Mouse (Mus musculus) heart, embryonic 11.5 days (tissue): ENCODE results near the gene Kpna1. TPM values are rescaled to one million over a fixed set of nuclear protein-coding genes. Genes with fewer than 3 reads are reported as not detected.
"Not testable (repeated sequence)": the region's sequence is repeated elsewhere in the genome, so short reads cannot be mapped to it uniquely, and the experiment has no call there.

Source experiments
- ATAC-seq: fragments of 200-750 bp; cut with Nextera tagmentation; replicated peaks from 2 replicates; pipeline ENCODE4 v1.8.0; 2017; ENCODE audit warnings: moderate library complexity; ENCODE audit not compliant: insufficient number of reproducible peaks, low FRiP score, low TSS enrichment
- H3K27ac ChIP-seq: fragments of 300-500 bp; sonication (generic); 2 replicates; pipeline ENCODE4 v1.5.1; 2014; ENCODE audit warnings: mild to moderate bottlenecking, low read depth, low read length
- H3K27me3 ChIP-seq: fragments of 300-500 bp; sonication (generic); 2 replicates; pipeline ENCODE4 v1.6.1; 2014; ENCODE audit warnings: mild to moderate bottlenecking, low read length, mixed read lengths; ENCODE audit not compliant: control insufficient read depth, insufficient read depth
- H3K36me3 ChIP-seq: fragments of 300-500 bp; sonication (generic); 2 replicates; pipeline ENCODE4 v1.6.1; 2014; ENCODE audit warnings: mild to moderate bottlenecking, low read length, moderate library complexity, mixed read lengths; ENCODE audit not compliant: control insufficient read depth, insufficient read depth
- H3K4me1 ChIP-seq: fragments of 300-500 bp; sonication (generic); 2 replicates; pipeline ENCODE4 v1.6.1; 2014; ENCODE audit warnings: low read length; ENCODE audit not compliant: control insufficient read depth, insufficient read depth
- H3K4me2 ChIP-seq: fragments of 300-500 bp; sonication (generic); 2 replicates; pipeline ENCODE4 v1.6.1; 2014; ENCODE audit warnings: mild to moderate bottlenecking, moderate library complexity
- H3K4me3 ChIP-seq: fragments of 300-500 bp; sonication (generic); 2 replicates; pipeline ENCODE4 v1.5.1; 2014; ENCODE audit warnings: low read depth, low read length
- H3K9ac ChIP-seq: fragments of 300-500 bp; sonication (generic); 2 replicates; pipeline ENCODE4 v1.6.1; 2014; ENCODE audit warnings: mild to moderate bottlenecking, low read depth, low read length, moderate library complexity
- H3K9me3 ChIP-seq: fragments of 300-500 bp; sonication (generic); replicated peaks from 2 replicates; pipeline ENCODE4 v1.6.1; 2016; ENCODE audit warnings: low read length; ENCODE audit not compliant: control insufficient read depth
- WGBS: fragments of 180-500 bp; shearing (Covaris S2); extraction: QIAGEN DNeasy Blood & Tissue Kit; methylation state at CpG from one replicate; pipeline ENCODE4 v1.1.7; 2014; ENCODE audit not compliant: insufficient replicate concordance; 5-methylcytosine and 5-hydroxymethylcytosine counted together
- polyA plus RNA-seq: library from polyadenylated mRNA; unstranded; fragments of >200 nt; fragmentation: Nextera tagmentation; extraction: Ambion mirVana; gene quantifications from 2 replicates; pipeline ENCODE4 v1.2.1, GENCODE M21; 2014

Kpna1 gene
- polyA plus RNA-seq, 1 experiment from 2014 or later = 49.9 TPM

DNA sequence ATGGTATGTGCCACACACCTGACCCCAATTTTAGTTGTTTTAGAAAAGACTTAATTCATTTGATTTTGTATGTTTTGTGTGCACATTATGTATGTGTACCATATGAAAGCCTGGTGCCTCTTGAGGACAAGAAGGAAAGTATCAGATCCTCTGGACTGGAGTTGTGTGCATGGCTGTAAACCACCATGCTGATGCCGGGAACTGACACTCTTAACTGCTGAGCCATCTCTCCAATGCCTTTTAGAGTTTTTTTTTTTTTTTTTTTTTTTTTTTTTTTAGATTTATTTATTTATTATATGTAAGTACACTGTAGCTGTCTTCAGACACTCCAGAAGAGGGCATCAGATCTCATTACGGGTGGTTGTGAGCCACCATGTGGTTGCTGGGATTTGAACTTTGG lies 49.6 kb downstream of the Kpna1 start:
- H3K4me3 ChIP-seq = not testable (repeated sequence)

DNA sequence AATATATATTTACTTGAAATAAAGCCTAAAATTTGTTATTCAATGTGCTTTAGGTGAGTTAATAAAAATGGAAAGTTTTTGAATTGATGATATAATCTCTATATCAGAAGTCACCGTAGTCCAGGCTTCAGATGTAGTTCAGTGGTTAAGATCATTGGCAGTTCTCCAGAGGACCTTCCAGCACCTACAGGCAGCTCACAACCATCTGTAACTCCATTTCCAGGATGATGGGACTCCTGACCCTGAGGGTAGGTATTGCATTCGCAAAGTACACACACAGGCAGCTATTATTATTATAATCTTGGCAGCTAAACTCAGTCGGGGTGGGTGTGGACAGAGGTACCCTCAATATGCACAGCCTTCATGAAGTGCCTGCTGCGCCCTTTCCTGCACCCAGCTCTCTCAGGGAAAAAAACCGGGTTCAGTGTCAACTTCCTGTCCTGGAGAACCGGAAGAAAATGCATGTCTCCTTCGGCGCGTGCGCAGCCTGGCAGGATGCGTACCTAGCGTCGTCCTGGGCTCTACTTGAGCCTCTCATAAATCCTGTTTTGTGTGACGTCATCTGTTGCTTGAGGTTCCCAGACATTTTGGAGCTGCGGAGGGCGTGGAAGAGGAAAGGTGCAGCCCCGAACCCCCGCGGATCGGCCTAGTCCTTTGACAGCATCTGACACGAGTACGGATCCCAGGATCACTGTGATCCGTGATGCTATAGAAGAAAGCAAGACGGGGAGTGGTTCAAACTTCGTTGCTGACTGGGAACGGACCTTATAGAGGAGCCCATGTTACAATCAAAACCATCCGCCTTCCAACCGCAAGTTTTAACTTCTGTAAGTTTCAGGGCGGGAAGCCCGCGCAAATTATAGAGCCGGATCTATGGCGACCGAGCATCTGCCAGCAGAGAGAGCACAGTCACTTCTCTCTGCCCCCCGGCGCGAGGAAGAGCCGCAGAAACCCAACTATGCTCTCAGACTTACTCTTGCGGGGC lies 62.4 kb downstream of the Kpna1 start, which contains the start of gene Wdr5b:
TSS of gene Wdr5b (plus strand) at position 551 of the 985 bp plus-strand sequence.
- WGBS = 2% methylated on average over 39 of the region's 39 CpGs
- H3K9ac ChIP-seq = peak within 1 kb of the TSS; percentile 87
- H3K27me3 ChIP-seq = no peaks in the 10 kb centered on the region
- peaks cover 13% of the 10 kb centered on the region for H3K36me3 ChIP-seq
- H3K4me2 ChIP-seq = peak within 1 kb of the TSS; percentile 84
- peaks cover 14% of the 10 kb centered on the region; the same call in 1 of the 2 replicates for H3K4me1 ChIP-seq
- peak within 1 kb of the TSS; percentile 87 for H3K27ac ChIP-seq
- ATAC-seq = peak; percentile 93
- no peaks in the 10 kb centered on the region for H3K9me3 ChIP-seq
- peak within 1 kb of the TSS; percentile 73 for H3K4me3 ChIP-seq

More for the DNA sequence above, 49.6 kb downstream of the Kpna1 start:
- ATAC-seq, H3K4me2 ChIP-seq, H3K9ac ChIP-seq, H3K27me3 ChIP-seq, H3K36me3 ChIP-seq, H3K27ac ChIP-seq, H3K9me3 ChIP-seq, H3K4me1 ChIP-seq: not testable (repeated sequence)
- WGBS = 81% methylated on average over 1 of the region's 2 CpGs

DNA sequence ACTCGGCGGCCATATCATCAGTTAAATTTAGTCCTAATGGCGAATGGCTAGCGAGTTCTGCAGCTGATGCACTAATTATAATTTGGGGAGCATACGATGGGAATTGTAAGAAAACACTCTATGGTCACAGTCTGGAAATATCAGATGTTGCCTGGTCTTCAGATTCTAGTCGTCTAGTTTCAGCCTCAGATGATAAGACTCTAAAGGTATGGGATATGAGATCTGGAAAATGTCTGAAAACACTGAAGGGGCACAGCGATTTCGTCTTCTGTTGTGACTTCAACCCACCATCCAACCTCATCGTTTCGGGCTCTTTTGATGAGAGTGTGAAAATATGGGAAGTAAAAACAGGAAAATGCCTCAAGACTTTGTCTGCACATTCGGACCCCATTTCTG lies 63.1 kb downstream of the Kpna1 start:
- peaks cover 17% of the 10 kb centered on the region for H3K36me3 ChIP-seq
- peak overlapping the region; percentile 87 for H3K27ac ChIP-seq
- H3K4me2 ChIP-seq = peak overlapping the region; percentile 84
- H3K4me1 ChIP-seq = peaks cover 14% of the 10 kb centered on the region; the same call in 1 of the 2 replicates
- no peaks in the 10 kb centered on the region for H3K27me3 ChIP-seq
- H3K9me3 ChIP-seq = no peaks in the 10 kb centered on the region
- 24% methylated on average over 11 of the region's 11 CpGs for WGBS
- ATAC-seq = no peak
- H3K4me3 ChIP-seq = peak overlapping the region; percentile 73
- peak overlapping the region; percentile 87 for H3K9ac ChIP-seq

DNA sequence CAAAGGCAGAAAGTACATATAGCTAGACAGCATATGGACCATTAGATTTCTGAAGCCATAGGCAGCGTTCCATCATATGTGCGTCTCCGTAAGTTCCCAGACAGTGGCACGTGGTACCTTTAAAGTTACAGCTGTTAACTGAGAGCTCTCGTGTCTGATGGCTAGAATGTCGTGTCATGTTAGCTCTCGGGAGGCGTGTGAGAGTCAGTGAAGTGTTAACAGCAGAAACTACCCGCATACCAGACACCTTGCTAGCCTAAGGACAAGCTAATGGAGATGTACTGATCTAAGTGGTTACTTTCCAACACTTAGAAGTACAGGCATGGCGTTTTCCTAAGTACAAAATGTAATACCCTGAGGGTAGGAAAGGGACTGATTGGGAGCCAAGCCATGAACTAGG lies 64.5 kb downstream of the Kpna1 start:
- no peak overlapping the region for H3K9ac ChIP-seq
- H3K27ac ChIP-seq = no peak overlapping the region
- H3K4me2 ChIP-seq = no peak overlapping the region; the same call in 1 of the 2 replicates
- H3K36me3 ChIP-seq = peaks cover 26% of the 10 kb centered on the region
- no peak overlapping the region for H3K4me3 ChIP-seq
- WGBS = 60% methylated on average over 10 of the region's 10 CpGs
- no peaks in the 10 kb centered on the region for H3K27me3 ChIP-seq
- ATAC-seq = no peak
- H3K4me1 ChIP-seq = peaks cover 14% of the 10 kb centered on the region; the same call in 1 of the 2 replicates
- no peaks in the 10 kb centered on the region for H3K9me3 ChIP-seq

DNA sequence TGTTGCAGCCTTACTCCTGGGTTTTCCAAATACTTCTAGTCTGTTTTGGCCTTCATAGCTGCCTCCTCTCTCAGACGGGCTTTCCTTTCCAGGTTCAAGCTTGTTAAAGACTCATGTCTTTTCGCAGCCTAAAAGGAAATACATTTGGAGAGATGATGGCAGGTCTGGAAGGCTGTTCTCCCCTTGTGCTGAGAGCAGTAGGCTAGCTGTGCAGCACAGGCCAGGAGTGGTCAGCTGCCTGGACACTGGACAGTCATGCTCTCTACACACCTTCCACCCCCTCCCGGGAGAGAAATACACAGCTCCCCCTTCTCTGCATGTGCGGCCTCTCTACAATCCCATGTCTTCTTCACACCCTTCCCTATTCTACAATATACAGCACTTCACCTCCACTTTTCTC lies 65.4 kb downstream of the Kpna1 start:
- no peaks in the 10 kb centered on the region for H3K27me3 ChIP-seq
- peaks cover 33% of the 10 kb centered on the region for H3K36me3 ChIP-seq
- no peak overlapping the region for H3K4me3 ChIP-seq
- peaks cover 14% of the 10 kb centered on the region; the same call in 1 of the 2 replicates for H3K4me1 ChIP-seq
- H3K4me2 ChIP-seq = no peak overlapping the region
- no peak overlapping the region for H3K27ac ChIP-seq
- no peak overlapping the region for H3K9ac ChIP-seq
- 84% methylated on average over 4 of the region's 4 CpGs for WGBS
- H3K9me3 ChIP-seq = no peaks in the 10 kb centered on the region
- ATAC-seq = no peak

DNA sequence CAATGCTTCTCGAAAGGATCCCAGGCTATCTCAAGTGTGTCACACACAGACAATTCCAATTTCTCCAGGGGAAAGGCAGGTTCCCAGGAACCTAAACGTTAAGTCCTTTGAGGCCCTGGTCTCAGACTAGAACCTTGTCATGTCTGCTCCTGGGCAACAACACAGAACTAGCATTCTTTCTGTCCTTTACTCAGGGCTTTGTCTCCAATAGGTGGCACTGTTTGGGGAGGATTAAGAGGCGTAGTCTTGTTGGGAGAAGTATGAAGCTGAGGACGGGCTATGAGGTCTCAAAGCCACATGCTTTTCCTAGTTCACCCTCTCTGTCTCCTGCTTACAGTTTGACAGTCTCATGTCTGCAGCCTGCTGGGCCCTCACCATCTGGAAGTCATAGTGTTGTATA lies 69.0 kb downstream of the Kpna1 start:
- Histone ChIP-seq H3K9me3 (no peaks in the 10 kb centered on the region), H3K4me1 (peaks cover 10% of the 10 kb centered on the region; the same call in 1 of the 2 replicates), H3K4me3 (no peak overlapping the region), H3K4me2 (no peak overlapping the region), H3K36me3 (peaks cover 49% of the 10 kb centered on the region), H3K27ac (no peak overlapping the region), H3K27me3 (no peaks in the 10 kb centered on the region), H3K9ac (no peak overlapping the region)
- ATAC-seq = no peak
- 88% methylated on average over 4 of the region's 4 CpGs for WGBS

DNA sequence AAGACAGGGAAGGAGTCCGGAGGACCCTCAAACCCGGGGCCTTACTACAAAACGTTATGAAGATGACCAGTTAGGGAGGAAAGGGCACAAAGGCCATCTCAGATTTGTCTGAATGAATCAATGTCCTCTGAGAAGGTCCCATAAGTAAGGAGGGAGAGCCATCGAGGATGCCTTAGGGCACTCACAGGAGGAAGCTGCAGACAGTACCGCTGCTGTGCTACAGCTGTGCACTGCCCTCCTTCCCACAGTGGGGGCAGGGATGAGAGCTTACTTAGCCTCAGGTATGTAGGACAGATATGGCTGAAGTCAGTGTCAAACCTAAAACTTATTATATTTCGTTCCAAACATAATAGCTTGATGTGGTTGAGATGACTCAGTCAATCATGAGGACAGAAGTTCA lies 72.9 kb downstream of the Kpna1 start:
- peaks cover 14% of the 10 kb centered on the region for H3K4me1 ChIP-seq
- no peak overlapping the region for H3K4me3 ChIP-seq
- no peaks in the 10 kb centered on the region for H3K9me3 ChIP-seq
- WGBS = 88% methylated on average over 6 of the region's 6 CpGs
- no peak overlapping the region for H3K27ac ChIP-seq
- no peak overlapping the region for H3K4me2 ChIP-seq
- peaks cover 39% of the 10 kb centered on the region for H3K36me3 ChIP-seq
- ATAC-seq = no peak
- H3K9ac ChIP-seq = no peak overlapping the region
- H3K27me3 ChIP-seq = no peaks in the 10 kb centered on the region

DNA sequence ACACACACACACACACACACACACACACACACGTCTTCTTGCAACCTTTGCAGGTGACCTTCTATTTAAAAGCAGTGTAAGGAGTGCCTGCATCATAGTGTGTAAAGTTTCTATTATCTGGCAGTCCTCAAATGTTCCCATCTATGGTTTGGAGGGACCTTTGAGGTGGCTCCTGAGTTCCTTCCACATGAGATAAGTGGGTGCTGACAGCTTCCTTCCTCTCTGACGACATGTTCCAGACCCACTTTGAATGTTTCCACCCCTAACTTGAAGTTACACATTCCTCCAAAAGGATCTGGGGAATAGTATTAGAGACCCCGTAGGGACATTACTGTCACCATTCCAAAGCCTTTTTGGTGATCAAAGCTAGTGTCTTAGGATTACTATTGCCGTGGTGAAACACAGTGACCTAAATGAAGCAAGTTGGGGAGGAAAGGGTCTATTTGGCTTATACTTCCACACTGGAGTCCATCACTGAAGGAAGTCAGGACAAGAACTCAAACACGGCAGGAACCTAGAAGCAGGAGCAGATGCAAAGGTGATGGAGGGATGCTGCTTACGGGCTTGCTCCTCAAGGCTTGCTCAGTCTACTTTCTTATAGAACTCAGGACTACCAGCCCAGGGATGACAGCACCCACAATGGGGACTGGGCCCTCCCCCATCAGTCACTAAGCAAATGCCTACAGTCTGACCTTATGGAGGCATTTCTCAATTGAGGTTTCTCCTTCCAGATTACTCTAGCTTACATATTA lies 75.2 kb downstream of the Kpna1 start:
- H3K27ac ChIP-seq = peak overlapping the region; percentile 16

More for the DNA sequence above, 75.2 kb downstream of the Kpna1 start:
- no peak overlapping the region for H3K9ac ChIP-seq
- no peak overlapping the region for H3K4me3 ChIP-seq
- peak; percentile 36; the same call in 1 of the 2 replicates for ATAC-seq
- H3K9me3 ChIP-seq = no peaks in the 10 kb centered on the region
- 31% methylated on average over 6 of the region's 6 CpGs for WGBS
- H3K4me2 ChIP-seq = no peak overlapping the region
- peaks cover 26% of the 10 kb centered on the region for H3K4me1 ChIP-seq
- H3K27me3 ChIP-seq = no peaks in the 10 kb centered on the region
- H3K36me3 ChIP-seq = peaks cover 24% of the 10 kb centered on the region
